Mouse (Mus musculus) thymus, adult 2 months (tissue): ENCODE data around the gene Slc38a3.

Source experiments
- CTCF ChIP-seq: fragments of 200-500 bp; IDR thresholded peaks from 2 replicates; pipeline ENCODE4 v1.5.1; 2012; ENCODE audit warnings: mild to moderate bottlenecking, control low read depth, low read length, moderate library complexity, borderline replicate concordance; ENCODE audit not compliant: control insufficient read depth, poor library complexity, insufficient read depth; ENCODE audit errors: extremely low read depth
- POLR2A ChIP-seq: fragments of 200-500 bp; IDR thresholded peaks from 2 replicates; pipeline ENCODE4 v1.6.1; 2012; ENCODE audit warnings: mild to moderate bottlenecking, low read length, control low read depth, moderate library complexity; ENCODE audit not compliant: control insufficient read depth, poor library complexity, insufficient read depth; ENCODE audit errors: extremely low read depth

- TF ChIP-seq CTCF (no peak), POLR2A (no peak)
Observed at GRCm38 (mm10) chr9:107668916-107669315, 414 bp downstream of the Slc38a3 start.
